Mouse (Mus musculus) cerebellum, adult 18-20 months (tissue): ENCODE data around the gene Hivep2.

Source experiments
- DNase-seq, 2 experiments: peaks; one replicate each; pipeline ENCODE4 v3.0.0; 2021

Hivep2 gene

GRCm38 (mm10) chr10:14048916-14049445 is 83.1 kb downstream of the Hivep2 start:
- DNase-seq = peak; percentile 63 to 69

GRCm38 (mm10) chr10:14049686-14050085 is 83.8 kb downstream of the Hivep2 start:
- no peak for DNase-seq

DNA sequence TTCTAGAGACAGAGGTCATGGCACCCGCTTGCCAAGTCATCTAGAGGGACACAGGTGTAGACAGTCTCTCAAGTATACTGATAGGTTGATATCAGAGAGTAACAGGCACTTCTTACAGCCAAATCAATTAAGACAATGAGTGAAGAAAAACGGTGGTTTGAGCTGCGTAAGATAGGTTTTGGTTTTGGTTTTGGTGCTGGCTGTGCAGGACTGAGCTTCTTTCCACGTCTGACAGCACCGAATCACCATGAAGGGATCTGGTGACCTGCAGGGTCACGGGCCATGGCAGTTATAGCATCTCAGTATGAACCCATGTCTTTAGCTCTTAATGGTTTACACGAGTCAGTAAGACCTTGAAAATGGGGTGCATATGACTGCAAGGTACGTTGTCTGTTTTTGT is 84.7 kb downstream of the Hivep2 start:
- DNase-seq = no peak

- no peak for DNase-seq
Measured at GRCm38 (mm10) chr10:14052109-14052689, 86.3 kb downstream of the Hivep2 start.

- DNase-seq = no peak
Measured at GRCm38 (mm10) chr10:14054860-14055259, 89.0 kb downstream of the Hivep2 start.

- peak; percentile 69 to 77 for DNase-seq
Measured at GRCm38 (mm10) chr10:14055533-14055981, 89.7 kb downstream of the Hivep2 start.

GRCm38 (mm10) chr10:14056057-14056456 is 90.2 kb downstream of the Hivep2 start:
- DNase-seq = no peak

- peak; percentile 86 to 87 for DNase-seq
Measured at GRCm38 (mm10) chr10:14056584-14057451, 90.9 kb downstream of the Hivep2 start.

DNA sequence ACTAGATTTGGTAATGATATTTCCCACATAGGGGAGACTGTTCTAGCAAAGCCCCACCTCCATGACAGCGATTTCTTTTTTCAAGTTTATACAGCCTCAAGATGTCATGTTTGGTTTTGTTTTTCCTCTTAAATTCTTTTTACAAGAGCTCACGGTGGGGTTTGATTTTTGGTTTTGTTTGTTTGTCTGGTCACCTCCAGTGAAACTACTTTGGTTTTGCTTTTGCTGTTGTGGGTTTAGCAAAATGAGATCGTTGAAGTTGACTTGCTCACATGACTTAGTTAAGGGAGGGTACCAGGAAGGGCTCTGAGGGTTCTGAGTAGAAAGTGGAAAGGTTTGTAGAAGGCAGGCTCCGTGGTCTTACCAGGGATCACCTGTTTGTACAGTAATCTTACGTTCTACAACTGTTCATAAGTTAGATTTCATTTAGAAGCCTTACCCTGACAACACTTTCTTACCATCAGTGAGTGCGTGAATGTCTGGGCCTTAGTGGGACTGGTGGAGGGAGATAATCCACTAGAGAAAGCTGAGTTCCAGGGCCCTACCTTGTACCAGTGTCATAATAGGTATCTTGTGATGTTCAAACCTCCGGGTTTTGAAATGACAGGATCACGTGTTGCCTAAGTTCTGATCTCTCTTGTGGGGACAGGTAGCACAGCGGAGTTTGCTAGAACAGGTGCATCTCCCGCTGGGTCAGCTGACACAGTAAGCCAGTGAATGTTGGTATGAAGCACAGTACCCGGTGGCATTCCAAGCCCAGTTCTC is 92.1 kb downstream of the Hivep2 start:
- peak in 1 of 2 experiments; percentile 27 for DNase-seq

GRCm38 (mm10) chr10:14058742-14059141 is 92.9 kb downstream of the Hivep2 start:
- DNase-seq = no peak

- no peak for DNase-seq
Measured at GRCm38 (mm10) chr10:14059581-14059980, 93.7 kb downstream of the Hivep2 start.

GRCm38 (mm10) chr10:14060302-14060701 is 94.4 kb downstream of the Hivep2 start:
- no peak for DNase-seq

DNA sequence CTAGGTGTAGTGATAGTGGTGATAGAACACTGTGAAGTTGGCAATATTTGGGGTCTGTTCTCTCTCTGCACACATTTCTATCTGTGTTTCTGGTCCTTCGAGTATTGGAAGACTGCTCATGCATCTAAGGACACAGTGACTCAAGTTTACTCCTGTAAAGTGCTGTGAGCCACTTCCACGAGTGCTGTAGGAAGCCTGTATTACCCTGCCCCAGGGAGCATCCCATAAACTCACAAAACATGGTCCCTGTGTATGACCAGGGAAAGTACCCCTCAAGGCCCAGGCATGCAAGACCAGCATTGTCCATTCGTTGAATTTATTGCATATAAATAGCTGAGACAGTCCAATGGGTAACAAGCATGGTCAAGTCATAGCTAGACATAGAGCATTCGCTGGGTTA is 97.4 kb downstream of the Hivep2 start:
- no peak for DNase-seq

DNA sequence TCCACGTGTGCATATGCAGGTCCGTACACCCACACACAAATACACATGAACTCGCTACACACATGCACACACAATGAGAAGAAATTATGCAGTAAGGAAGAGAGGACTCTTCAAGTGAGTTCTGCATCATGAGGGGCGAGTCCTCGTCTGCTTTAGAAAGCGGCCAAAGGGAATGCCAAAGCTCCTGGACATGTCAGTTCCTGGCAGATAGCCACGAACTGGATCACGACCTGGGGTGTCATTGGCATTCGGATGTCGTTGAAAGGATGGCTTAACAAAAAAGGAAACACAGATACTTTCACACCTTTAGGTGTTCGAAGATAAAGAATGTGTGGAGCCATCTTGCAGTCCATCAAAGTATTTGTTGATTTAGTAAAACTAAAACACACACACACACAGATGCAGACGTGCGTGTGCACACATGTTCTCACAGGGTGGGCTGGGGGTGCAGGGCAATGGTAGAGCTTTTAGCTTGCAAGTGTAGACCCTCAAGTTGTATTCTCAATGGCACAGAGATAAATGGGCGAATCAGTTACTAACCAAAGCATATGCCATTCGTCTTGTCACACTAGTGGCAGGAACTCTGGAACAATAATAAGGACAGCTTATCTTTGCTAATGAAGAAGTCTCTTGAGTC is 99.0 kb downstream of the Hivep2 start:
- DNase-seq = peak in 1 of 2 experiments; percentile 40

- no peak for DNase-seq
Measured at GRCm38 (mm10) chr10:14067802-14068201, 101.9 kb downstream of the Hivep2 start.

DNA sequence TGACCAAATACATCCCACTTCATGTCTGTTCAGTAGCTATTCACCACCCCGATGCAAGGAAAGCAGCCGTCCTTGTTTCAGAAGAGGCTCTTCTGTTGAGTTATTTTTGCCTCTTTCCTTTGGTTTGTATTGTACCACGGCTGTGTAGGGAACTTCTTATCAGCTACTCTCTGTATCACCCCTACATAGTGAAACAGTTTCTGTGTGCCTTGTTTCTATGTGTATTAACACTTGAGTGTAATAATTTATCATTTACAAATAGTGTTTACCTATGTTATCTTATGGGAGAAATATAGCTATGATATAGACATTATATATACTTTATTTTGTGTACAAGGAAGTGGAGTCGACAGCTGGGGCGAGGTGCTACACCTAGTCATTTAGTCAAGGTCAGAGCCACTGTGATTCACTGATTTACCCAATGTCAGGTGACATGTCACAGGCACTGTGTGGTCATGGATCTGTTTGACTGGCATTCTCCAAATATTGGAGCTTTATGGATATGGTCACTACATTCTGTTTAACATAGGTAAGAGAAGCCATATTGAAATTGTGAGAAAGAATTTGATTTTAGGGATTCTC is 104.7 kb downstream of the Hivep2 start:
- no peak for DNase-seq

DNA sequence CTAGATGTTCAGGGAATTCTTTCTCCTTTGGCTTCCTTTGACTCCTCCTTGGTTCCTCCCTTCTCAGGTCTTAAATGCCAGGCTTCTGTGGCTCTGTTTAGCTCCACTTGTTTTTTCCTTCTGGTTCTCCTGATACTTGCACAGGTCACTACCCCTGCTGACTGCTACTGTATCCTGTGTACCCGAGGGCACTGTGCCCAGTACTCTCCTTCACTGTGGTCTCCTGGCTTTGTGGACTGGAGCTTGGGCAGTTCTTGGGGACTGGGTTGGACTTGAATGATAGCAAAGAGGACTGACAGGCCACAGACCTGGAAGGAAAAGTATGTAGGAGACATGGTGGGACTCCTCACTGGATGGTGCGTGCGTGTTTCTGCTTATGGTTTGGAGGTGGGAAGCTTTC is 106.6 kb downstream of the Hivep2 start:
- no peak for DNase-seq

DNA sequence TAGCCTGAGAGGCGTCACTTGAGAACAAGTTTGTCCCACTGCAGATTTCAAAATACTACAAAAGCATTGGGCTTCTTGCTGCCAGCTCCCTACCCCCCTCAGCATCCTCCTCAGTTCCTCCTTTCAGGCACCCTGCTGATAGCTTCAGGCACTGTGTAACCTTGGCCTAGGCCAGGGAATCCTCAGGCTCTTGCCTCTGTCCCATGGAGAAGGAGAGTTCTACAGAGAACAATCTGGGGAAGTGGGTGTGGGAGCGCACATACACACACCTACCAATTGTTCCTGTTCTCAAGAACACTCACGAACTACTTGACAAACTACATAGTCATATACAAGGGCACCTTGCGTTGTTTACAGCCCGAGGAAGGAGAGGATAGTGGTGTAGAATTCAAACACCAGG is 109.9 kb downstream of the Hivep2 start:
- DNase-seq = no peak

GRCm38 (mm10) chr10:14076880-14077279 is 111.0 kb downstream of the Hivep2 start:
- DNase-seq = no peak

GRCm38 (mm10) chr10:14080830-14081229 is 115.0 kb downstream of the Hivep2 start:
- no peak for DNase-seq

- DNase-seq = no peak
Measured at GRCm38 (mm10) chr10:14081824-14082223, 115.9 kb downstream of the Hivep2 start.

GRCm38 (mm10) chr10:14082275-14082674 is 116.4 kb downstream of the Hivep2 start:
- peak; percentile 82 to 93 for DNase-seq
